Mouse (Mus musculus) layer of hippocampus, postnatal 36 days (tissue): Measurements from ENCODE around the gene Snx29. TPM values are rescaled to one million over a fixed set of nuclear protein-coding genes. Genes with fewer than 3 reads are reported as not detected.
"Not testable (repeated sequence)": the region's sequence is repeated elsewhere in the genome, so short reads cannot be mapped to it uniquely, and the experiment has no call there.

Experiments
- DNase-seq, 2 experiments: peaks; one replicate each; pipeline ENCODE4 v3.0.0; 2022
- total RNA-seq, 2 experiments: library from RNA; stranded (reverse); gene quantifications; 2 replicates each; pipeline ENCODE4 v1.2.3; 2021

Gene Snx29
- total RNA-seq, 2 experiments from 2014 or later = 23.4 to 31.6 TPM

- no peak for DNase-seq
These were observed 174.0 kb downstream of the Snx29 start for GRCm38 (mm10) chr16:11496721-11497120.

GRCm38 (mm10) chr16:11500061-11500460 is 177.4 kb downstream of the Snx29 start:
- DNase-seq = no peak

GRCm38 (mm10) chr16:11501138-11501537 is 178.4 kb downstream of the Snx29 start:
- DNase-seq = no peak

- DNase-seq = no peak
These were observed 178.9 kb downstream of the Snx29 start for GRCm38 (mm10) chr16:11501611-11502010.

- no peak for DNase-seq
These were observed 182.2 kb downstream of the Snx29 start for GRCm38 (mm10) chr16:11504666-11505491.

GRCm38 (mm10) chr16:11505492-11506176 is 182.9 kb downstream of the Snx29 start:
- peak; percentile 20 to 33 for DNase-seq

GRCm38 (mm10) chr16:11507188-11507731 is 184.6 kb downstream of the Snx29 start:
- no peak for DNase-seq

GRCm38 (mm10) chr16:11508341-11508740 is 185.6 kb downstream of the Snx29 start:
- no peak for DNase-seq

GRCm38 (mm10) chr16:11510416-11510815 is 187.7 kb downstream of the Snx29 start:
- DNase-seq = no peak

- DNase-seq = no peak
These were observed 188.1 kb downstream of the Snx29 start for GRCm38 (mm10) chr16:11510854-11511253.

GRCm38 (mm10) chr16:11511696-11512095 is 189.0 kb downstream of the Snx29 start:
- DNase-seq = not testable (repeated sequence)

GRCm38 (mm10) chr16:11516681-11517080 is 194.0 kb downstream of the Snx29 start:
- no peak for DNase-seq

GRCm38 (mm10) chr16:11517385-11517784 is 194.7 kb downstream of the Snx29 start:
- DNase-seq = no peak

- no peak for DNase-seq
These were observed 196.2 kb downstream of the Snx29 start for GRCm38 (mm10) chr16:11518803-11519498.

- no peak for DNase-seq
These were observed 203.5 kb downstream of the Snx29 start for GRCm38 (mm10) chr16:11526104-11526786.

- DNase-seq = peak in 1 of 2 experiments; percentile 25
These were observed 204.3 kb downstream of the Snx29 start for GRCm38 (mm10) chr16:11526996-11527395.

- no peak for DNase-seq
These were observed 207.9 kb downstream of the Snx29 start for GRCm38 (mm10) chr16:11530466-11531194.

GRCm38 (mm10) chr16:11531441-11531840 is 208.7 kb downstream of the Snx29 start:
- no peak for DNase-seq

GRCm38 (mm10) chr16:11532592-11532991 is 209.9 kb downstream of the Snx29 start:
- peak; percentile 20 to 26 for DNase-seq

- DNase-seq = no peak
These were observed 210.7 kb downstream of the Snx29 start for GRCm38 (mm10) chr16:11533441-11533840.

GRCm38 (mm10) chr16:11537663-11538062 is 215.0 kb downstream of the Snx29 start:
- DNase-seq = no peak
